Mouse (Mus musculus) intestine, embryonic 16.5 days (tissue): Measurements from ENCODE around the gene Gm7951. TPM values are rescaled to one million over a fixed set of nuclear protein-coding genes. Genes with fewer than 3 reads are reported as not detected.
"Not testable (repeated sequence)": the region's sequence is repeated elsewhere in the genome, so short reads cannot be mapped to it uniquely, and the experiment has no call there.

Source experiments
- ATAC-seq: fragments of 200-750 bp; cut with Nextera tagmentation; 2 replicates; pipeline ENCODE4 v1.8.0; 2017; ENCODE audit warnings: moderate TSS enrichment, moderate library complexity
- H3K27ac ChIP-seq: fragments of 300-500 bp; sonication (generic); 2 replicates; pipeline ENCODE4 v1.5.1; 2014; ENCODE audit warnings: mild to moderate bottlenecking, low read length
- H3K27me3 ChIP-seq: fragments of 300-500 bp; sonication (generic); replicated peaks from 2 replicates; pipeline ENCODE4 v1.6.1; 2014; ENCODE audit warnings: low read length, control low read depth, mixed read lengths; ENCODE audit not compliant: control insufficient read depth, insufficient read depth
- H3K36me3 ChIP-seq: fragments of 300-500 bp; sonication (generic); 2 replicates; pipeline ENCODE4 v1.6.1; 2014; ENCODE audit warnings: low read length, control low read depth; ENCODE audit not compliant: control insufficient read depth, insufficient read depth
- H3K4me1 ChIP-seq: fragments of 300-500 bp; sonication (generic); 2 replicates; pipeline ENCODE4 v1.6.1; 2014; ENCODE audit warnings: low read length, control low read depth, mixed read lengths; ENCODE audit not compliant: control insufficient read depth, insufficient read depth
- H3K4me2 ChIP-seq: fragments of 300-500 bp; sonication (generic); 2 replicates; pipeline ENCODE4 v1.6.1; 2014; ENCODE audit warnings: low read depth, low read length, control low read depth
- H3K4me3 ChIP-seq: fragments of 300-500 bp; sonication (generic); 2 replicates; pipeline ENCODE4 v1.5.1; 2014; ENCODE audit warnings: mild to moderate bottlenecking, low read length
- H3K9ac ChIP-seq: fragments of 300-500 bp; sonication (generic); 2 replicates; pipeline ENCODE4 v1.6.1; 2014; ENCODE audit warnings: low read depth, low read length
- H3K9me3 ChIP-seq: fragments of 300-500 bp; sonication (generic); 2 replicates; pipeline ENCODE4 v1.6.1; 2016; ENCODE audit warnings: low read length, control low read depth; ENCODE audit not compliant: control insufficient read depth
- WGBS: fragments of 180-500 bp; shearing (Covaris S2); extraction: QIAGEN DNeasy Blood & Tissue Kit; methylation state at CpG from one replicate; pipeline ENCODE4 v1.1.7; 2014; 5-methylcytosine and 5-hydroxymethylcytosine counted together
- polyA plus RNA-seq: library from polyadenylated mRNA; unstranded; fragments of >200 nt; fragmentation: Nextera tagmentation; extraction: Ambion mirVana; gene quantifications from 2 replicates; pipeline ENCODE4 v1.2.1, GENCODE M21; 2015

Gm7951 gene
- polyA plus RNA-seq, result not detected in 2 replicates

- H3K4me2 ChIP-seq, H3K9ac ChIP-seq, H3K4me1 ChIP-seq, H3K36me3 ChIP-seq, H3K27me3 ChIP-seq, ATAC-seq, H3K27ac ChIP-seq, H3K9me3 ChIP-seq, H3K4me3 ChIP-seq: not testable (repeated sequence)
- no CpG with 5 or more reads among the region's 2 CpGs for WGBS
Measured at GRCm38 (mm10) chr14:42117269-42117668, at the start of gene Gm7951. Gene Gm7951 (minus strand): TSS chr14:42117369.

GRCm38 (mm10) chr14:42162522-42162921, 45.4 kb upstream of the Gm7951 start, which contains the start of gene Gm17027:
Gene Gm17027 (minus strand): TSS chr14:42162622.
- H3K9ac ChIP-seq, H3K27ac ChIP-seq, H3K9me3 ChIP-seq, ATAC-seq, H3K4me2 ChIP-seq, H3K36me3 ChIP-seq, H3K27me3 ChIP-seq, H3K4me3 ChIP-seq, H3K4me1 ChIP-seq: not testable (repeated sequence)
- WGBS, result 83% methylated on average over 1 of the region's 2 CpGs

- H3K9me3 ChIP-seq, H3K4me2 ChIP-seq, H3K27me3 ChIP-seq, H3K4me1 ChIP-seq, H3K9ac ChIP-seq, ATAC-seq, H3K27ac ChIP-seq, H3K36me3 ChIP-seq, H3K4me3 ChIP-seq: not testable (repeated sequence)
- 68% methylated on average over 7 of the region's 8 CpGs for WGBS
Measured at GRCm38 (mm10) chr14:42134571-42134970, 17.4 kb upstream of the Gm7951 start.

GRCm38 (mm10) chr14:42133806-42134205, 16.6 kb upstream of the Gm7951 start:
- H3K9ac ChIP-seq, H3K27me3 ChIP-seq, H3K27ac ChIP-seq, H3K9me3 ChIP-seq, H3K4me2 ChIP-seq, ATAC-seq, H3K4me3 ChIP-seq, H3K36me3 ChIP-seq, H3K4me1 ChIP-seq: not testable (repeated sequence)
- 49% methylated on average over 10 of the region's 14 CpGs for WGBS

Other genes with a start within 250 kb of the Gm7951 start
- not detected in 2 replicates for gene Gm7980, start 210.1 kb downstream of the Gm7951 start, polyA plus RNA-seq
- gene 1700049E17Rik1, start 192.4 kb downstream of the Gm7951 start, polyA plus RNA-seq, result not detected in 2 replicates
- not detected in 2 replicates for gene 1700024B05Rik, start 173.4 kb downstream of the Gm7951 start, polyA plus RNA-seq
- gene Gm6401, start 149.4 kb downstream of the Gm7951 start, polyA plus RNA-seq, result not detected in 2 replicates
- not detected in 2 replicates for gene Gm3543, start 134.0 kb downstream of the Gm7951 start, polyA plus RNA-seq
- not detected in 2 replicates for gene Gm17027, start 45.3 kb upstream of the Gm7951 start, polyA plus RNA-seq
- not detected in 2 replicates for gene Gm3573, start 73.4 kb upstream of the Gm7951 start, polyA plus RNA-seq
- not detected in 2 replicates for gene Gm17026, start 142.7 kb upstream of the Gm7951 start, polyA plus RNA-seq
- gene Gm9611, start 180.0 kb upstream of the Gm7951 start, polyA plus RNA-seq, result not detected in 2 replicates
- gene Gm7995, start 192.8 kb upstream of the Gm7951 start, polyA plus RNA-seq, result not detected in 2 replicates